Mouse (Mus musculus): ENCODE results near the gene Fam210b. TPM values are rescaled to one million over a fixed set of nuclear protein-coding genes. Genes with fewer than 3 reads are reported as not detected.
A peak's percentile ranks its signal among the peaks of the same experiment; 100 is the strongest.

The Fam210b gene
- total RNA-seq, 2 experiments from 2014 or later = 13.9 to 15.8 TPM

GRCm38 (mm10) chr2:172393391-172394051, 48.2 kb downstream of the Fam210b start, which contains the start of gene Cass4:
Cass4 (plus strand) TSS chr2:172393794.
- intact Hi-C loops (cut with DNase I) = no loop called here
- DNase-seq (ENCODE audit: low spot score in 2 of 2) = no peak

- intact Hi-C loops (cut with DNase I) = no loop called here
- no peak for DNase-seq (ENCODE audit: low spot score in 2 of 2)
Observed at GRCm38 (mm10) chr2:172394052-172394392, 48.7 kb downstream of the Fam210b start.

- intact Hi-C loops (cut with DNase I) = no loop called here
- no peak for DNase-seq (ENCODE audit: low spot score in 2 of 2)
Observed at GRCm38 (mm10) chr2:172394671-172395070, 49.3 kb downstream of the Fam210b start.

GRCm38 (mm10) chr2:172395961-172396360, 50.6 kb downstream of the Fam210b start:
- DNase-seq (ENCODE audit: low spot score in 2 of 2) = no peak
- intact Hi-C loops (cut with DNase I) = no loop called here

- intact Hi-C loops (cut with DNase I) = no loop called here
- DNase-seq (ENCODE audit: low spot score in 2 of 2) = no peak
Observed at GRCm38 (mm10) chr2:172399901-172400300, 54.5 kb downstream of the Fam210b start.

GRCm38 (mm10) chr2:172401116-172401825, 55.9 kb downstream of the Fam210b start:
- intact Hi-C loops (cut with DNase I) = no loop called here
- DNase-seq (ENCODE audit: low spot score in 2 of 2) = peak in 1 of 2 experiments; percentile 31

GRCm38 (mm10) chr2:172404239-172404638, 58.9 kb downstream of the Fam210b start:
- intact Hi-C loops (cut with DNase I) = no loop called here
- no peak for DNase-seq (ENCODE audit: low spot score in 2 of 2)

GRCm38 (mm10) chr2:172405011-172405410, 59.6 kb downstream of the Fam210b start:
- intact Hi-C loops (cut with DNase I) = no loop called here
- DNase-seq (ENCODE audit: low spot score in 2 of 2) = no peak

Other genes with a start within 250 kb of the Fam210b start
- gene Mc3r, start 97.1 kb upstream of the Fam210b start, total RNA-seq (2021) = under 1 TPM; 0.13 to 0.44 TPM
- 1 to 10 TPM; 1.8 to 2.1 TPM for gene Aurka, start 25.0 kb downstream of the Fam210b start, total RNA-seq (2021)
- gene Cstf1, start 25.1 kb downstream of the Fam210b start, total RNA-seq (2021) = 10 to 100 TPM; 22.5 to 25.4 TPM
- under 1 TPM; 0.53 to 0.85 TPM for gene Cass4, start 48.2 kb downstream of the Fam210b start, total RNA-seq (2021)
- 10 to 100 TPM; 67.1 to 69.8 TPM for gene Rtf2, start 95.0 kb downstream of the Fam210b start, total RNA-seq (2021)
- gene Gcnt7, start 113.0 kb downstream of the Fam210b start, total RNA-seq (2021) = not detected
- gene Fam209, start 127.0 kb downstream of the Fam210b start, total RNA-seq (2021) = not detected
- under 1 TPM; 0.13 to 0.42 TPM for gene Tfap2c, start 204.0 kb downstream of the Fam210b start, total RNA-seq (2021)